Mouse (Mus musculus) ES-Bruce4 (cell line): ENCODE results near the gene Pitpnb.

Experiments
- CTCF ChIP-seq: IDR thresholded peaks from one replicate; pipeline ENCODE4 v1.8.1; 2011; ENCODE audit warnings: low read depth, low read length
- EP300 ChIP-seq: IDR thresholded peaks from 2 replicates; pipeline ENCODE4 v1.6.1; 2011; ENCODE audit warnings: low read depth, low read length; ENCODE audit not compliant: insufficient read depth

DNA sequence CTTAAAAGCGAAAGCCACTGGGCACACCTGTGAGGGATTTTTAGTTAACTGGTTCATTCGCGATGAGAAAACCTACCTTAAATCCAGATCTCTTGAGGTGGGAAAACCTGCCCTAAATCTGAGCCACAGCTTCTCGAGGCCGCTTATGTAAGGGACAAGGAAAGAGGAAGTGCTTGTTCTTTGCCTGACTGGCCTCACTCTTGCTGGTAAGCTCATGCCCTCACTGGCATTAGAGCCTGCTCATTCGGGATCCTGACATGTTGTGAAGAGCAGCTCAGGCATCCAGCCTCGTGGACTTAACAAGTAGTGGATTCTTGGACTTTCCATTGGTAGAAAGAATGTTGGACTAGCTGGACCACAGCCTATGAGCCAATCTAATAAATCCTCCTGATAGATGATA, 28.8 kb upstream of the Pitpnb start:
- TF ChIP-seq EP300 = no peak
- TF ChIP-seq CTCF = no peak
